Mouse (Mus musculus) CH12F3 (cell line): Measurements from ENCODE around the gene Acbd3.

Experiments
- in situ Hi-C: fragments of 300-500 bp; cut with MboI; formaldehyde crosslinking; loops from 2 replicates; pipeline ENCODE4 v1.14.3; 2020; ENCODE audit warnings: low sequenced_read_pairs

The Acbd3 gene

DNA sequence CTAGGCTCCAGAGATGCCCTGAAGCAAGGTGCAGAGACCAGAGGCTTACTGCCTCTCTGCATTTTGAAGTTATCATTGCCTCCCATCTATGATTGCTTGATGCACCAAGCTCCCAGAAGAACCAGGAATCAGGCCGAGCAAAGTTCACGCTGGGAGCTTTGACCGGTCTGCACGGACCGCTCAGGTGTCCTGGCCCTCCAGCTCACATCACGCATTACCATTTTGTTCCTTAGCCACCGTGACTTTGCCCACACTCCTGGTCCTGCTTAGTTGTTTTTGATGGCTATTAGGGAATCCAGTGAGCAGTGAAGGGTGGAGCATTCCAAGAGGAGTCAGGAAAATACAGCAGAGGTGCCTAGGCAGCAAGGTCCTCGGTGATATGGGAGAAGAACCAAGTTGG is 54.4 kb downstream of the Acbd3 start:
- in situ Hi-C loops: no loop called here

DNA sequence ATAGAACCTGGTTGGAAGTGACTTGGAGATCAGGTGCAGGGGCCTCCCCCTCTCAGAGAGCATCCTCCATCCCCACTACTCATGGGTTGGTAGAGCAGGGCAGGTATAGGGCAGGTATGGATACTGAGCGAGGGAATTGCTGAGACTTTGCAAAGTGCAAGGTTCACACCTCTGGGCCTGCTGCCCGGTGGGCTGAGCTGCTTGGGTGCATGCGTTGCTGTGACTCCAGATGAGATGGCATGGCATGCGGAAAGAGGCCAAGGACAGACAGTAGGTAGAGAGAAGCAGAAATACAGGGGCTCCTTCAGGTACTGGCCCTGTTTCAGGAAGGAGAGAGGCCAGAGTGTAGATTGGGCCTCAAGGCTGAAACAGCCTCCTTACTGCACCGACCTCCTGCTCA is 55.4 kb downstream of the Acbd3 start:
- in situ Hi-C loops: no loop called here

DNA sequence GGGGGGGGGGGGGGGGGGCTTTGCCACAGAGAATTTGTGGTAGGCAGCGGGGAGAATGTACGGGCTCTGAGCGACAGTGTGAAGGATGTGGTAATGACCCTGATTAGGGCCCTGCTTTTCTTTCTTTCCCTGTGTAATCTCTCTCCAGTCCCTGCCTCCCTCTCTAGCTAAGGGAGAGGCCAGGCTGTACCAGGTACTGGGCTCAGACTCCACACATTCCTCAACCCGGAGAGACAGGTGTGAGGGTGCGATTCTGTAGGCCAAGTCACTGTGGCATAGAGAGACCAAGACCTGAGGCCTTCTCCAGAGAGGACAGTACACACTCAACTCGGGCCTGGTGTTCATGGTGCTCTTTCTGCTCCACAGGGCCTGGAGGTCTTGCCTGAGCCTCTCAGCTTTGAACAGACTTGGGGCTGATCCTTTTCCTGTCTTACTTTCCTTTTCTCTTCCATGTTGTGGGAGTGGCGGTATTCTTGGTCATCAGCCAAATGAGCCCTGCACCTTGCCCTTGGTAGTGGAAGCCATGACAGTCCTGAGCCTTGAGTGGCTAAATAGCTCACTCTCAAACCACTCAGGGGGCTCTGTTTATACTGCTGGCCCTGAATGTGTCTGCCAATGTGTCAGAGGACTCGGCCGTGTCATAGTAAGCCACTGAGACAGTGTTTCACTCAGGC is 57.2 kb downstream of the Acbd3 start:
- in situ Hi-C loops: no loop called here

GRCm38 (mm10) chr1:180783580-180783928 is 57.7 kb downstream of the Acbd3 start:
- in situ Hi-C loops: no loop called here

- in situ Hi-C loops: no loop called here
Observed at GRCm38 (mm10) chr1:180791821-180792480, 66.1 kb downstream of the Acbd3 start.

DNA sequence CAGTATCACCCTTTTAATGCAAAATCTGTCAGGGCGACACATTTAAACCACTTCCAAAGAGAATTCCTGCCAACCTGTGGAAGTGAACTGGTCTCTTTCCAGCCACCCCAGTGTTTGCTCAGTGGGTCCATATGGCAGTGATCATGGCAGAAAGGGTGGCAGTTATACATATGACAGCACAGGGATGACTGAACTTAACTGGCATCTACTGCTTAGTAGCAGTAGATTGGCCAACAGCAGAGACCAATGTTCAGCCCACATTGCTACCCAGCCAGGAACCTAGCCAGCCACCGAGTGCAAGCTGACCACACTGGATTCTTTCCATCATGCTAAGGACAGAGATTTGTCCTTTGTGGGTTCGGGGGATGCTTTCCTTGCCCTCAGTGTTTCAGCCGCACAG is 67.0 kb downstream of the Acbd3 start:
- in situ Hi-C loops: no loop called here

DNA sequence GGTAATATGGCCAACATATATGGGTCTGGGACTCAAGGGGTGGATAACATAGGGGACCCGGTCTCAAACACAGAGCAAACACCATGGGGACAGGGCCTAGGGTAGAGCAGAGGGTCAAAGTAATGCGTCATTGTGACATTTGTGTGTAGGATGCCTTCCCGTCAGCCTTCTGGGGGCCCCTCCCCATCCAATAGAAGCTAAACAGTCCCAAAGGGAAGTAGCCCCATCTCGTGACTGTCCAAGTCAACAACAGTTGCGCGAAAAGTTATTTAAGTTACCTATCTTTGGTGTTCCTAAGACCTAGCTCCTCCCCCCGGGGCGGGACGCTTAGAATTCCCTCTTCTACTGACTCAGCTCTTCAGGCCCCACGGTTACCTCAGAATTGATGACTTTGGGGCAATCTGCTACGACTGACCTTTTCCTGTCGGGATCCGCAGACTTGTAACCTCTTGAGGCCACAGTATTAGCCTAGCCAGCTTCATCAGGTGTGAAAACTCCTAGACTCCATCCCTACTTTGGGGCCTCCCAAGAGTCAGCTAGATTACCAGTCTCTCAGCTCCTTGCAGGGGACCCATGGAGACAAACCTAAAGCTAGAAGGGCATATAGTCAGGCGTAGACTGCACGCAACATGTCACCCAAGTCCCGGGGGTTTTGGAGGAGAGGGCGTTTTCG is 67.7 kb downstream of the Acbd3 start:
- in situ Hi-C loops: no loop called here

- in situ Hi-C loops: no loop called here
Observed at GRCm38 (mm10) chr1:180794170-180794569, 68.3 kb downstream of the Acbd3 start.

DNA sequence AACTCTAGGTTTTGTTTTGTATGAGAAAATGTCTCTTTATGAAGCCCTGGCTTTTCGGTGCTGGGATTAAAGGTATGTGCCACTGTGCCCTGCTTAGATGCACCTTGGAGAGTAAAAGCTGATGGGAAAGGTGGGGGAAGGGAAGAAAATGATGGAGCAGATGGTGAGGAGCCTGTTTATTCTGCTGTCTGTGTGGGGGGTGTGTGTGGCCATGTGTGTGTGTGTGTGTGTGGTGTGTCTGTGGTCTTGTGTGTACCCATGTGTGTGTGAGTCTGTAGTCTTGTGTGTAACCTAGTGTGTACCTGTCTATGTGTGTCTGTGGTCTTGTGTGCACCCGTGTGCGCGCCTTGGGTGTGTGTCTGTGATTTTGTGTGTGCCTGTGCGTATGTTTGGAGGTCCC is 72.8 kb downstream of the Acbd3 start:
- in situ Hi-C loops: no loop called here

DNA sequence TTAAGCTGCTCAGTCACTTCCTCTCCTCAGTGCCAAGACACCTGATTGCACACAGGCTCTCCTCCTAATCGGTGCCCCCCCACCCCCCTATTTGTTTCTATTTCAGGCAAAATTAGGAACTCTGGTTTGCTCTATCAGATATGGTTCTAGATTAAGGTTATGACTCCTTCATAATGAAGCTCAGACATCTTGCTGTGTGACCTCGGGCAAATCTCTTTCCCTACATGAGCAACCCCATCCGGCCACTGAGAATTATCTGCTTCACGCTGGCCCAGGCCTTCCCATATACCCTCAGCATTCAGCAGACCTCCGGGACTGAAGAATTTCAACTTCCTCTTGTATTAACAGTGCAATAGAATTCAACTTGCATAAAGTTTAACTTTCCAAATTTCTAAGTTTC is 73.4 kb downstream of the Acbd3 start:
- in situ Hi-C loops: no loop called here

- in situ Hi-C loops: no loop called here
Observed at GRCm38 (mm10) chr1:180800022-180800421, 74.2 kb downstream of the Acbd3 start.

GRCm38 (mm10) chr1:180800814-180801213 is 75.0 kb downstream of the Acbd3 start:
- in situ Hi-C loops: no loop called here

- in situ Hi-C loops: no loop called here
Observed at GRCm38 (mm10) chr1:180801466-180801994, 75.7 kb downstream of the Acbd3 start.
